Mouse (Mus musculus): ENCODE measurements around the gene Rbm38. TPM values are rescaled to one million over a fixed set of nuclear protein-coding genes. Genes with fewer than 3 reads are reported as not detected.
A peak's percentile ranks its signal among the peaks of the same experiment; 100 is the strongest.

Gene Rbm38
- total RNA-seq, 1 experiment from 2014 or later: 81.3 TPM

DNA sequence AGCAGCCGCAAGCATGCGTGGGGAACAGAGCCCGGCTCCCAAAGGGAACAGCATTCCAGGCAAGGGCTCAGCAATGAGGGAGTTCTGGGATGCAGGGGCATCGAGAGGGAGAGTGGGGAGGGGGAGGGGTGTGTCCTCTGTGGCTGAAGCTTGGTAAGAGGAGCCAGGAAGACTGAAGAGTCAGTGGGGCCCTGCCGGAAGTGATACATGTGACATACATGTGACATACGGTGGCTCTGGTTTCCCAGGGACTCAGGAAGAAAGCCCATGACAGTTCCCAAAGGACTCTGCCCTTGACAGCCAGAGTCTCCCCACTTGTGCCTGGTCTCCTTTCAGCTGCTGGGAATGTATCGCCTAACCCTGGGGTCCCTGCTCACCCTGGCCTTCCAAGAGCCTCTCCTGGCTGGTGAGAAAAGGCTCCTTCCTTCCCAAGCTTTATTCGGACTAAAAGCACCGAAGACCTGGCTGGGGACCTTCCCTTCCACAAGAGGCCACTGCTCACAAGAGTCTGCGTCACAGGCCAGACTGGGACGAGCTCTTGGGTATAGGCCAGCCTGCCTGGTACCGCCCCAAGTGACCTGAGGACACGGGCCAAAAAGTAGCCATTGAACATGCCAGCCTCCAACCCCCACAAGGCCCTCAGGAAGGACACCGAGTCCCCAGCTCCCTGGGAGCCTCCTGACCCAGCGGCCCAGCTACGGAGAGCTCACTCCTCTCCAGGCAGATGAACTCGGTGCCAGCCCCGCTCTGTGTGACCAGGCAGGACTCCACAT lies 24.1 kb downstream of the Rbm38 start:
- no peak for ATAC-seq (replicated peaks in 1 of 2; ENCODE audit: insufficient read depth in 1 of 2, low FRiP score in 2 of 2, low TSS enrichment in 1 of 2, low read depth in 1 of 2, poor library complexity in 2 of 2, severe bottlenecking in 2 of 2)

- ATAC-seq (replicated peaks in 1 of 2; ENCODE audit: insufficient read depth in 1 of 2, low FRiP score in 2 of 2, low TSS enrichment in 1 of 2, low read depth in 1 of 2, poor library complexity in 2 of 2, severe bottlenecking in 2 of 2): peak; percentile 85 to 86
These were observed 26.4 kb downstream of the Rbm38 start for GRCm38 (mm10) chr2:173046582-173047297.

DNA sequence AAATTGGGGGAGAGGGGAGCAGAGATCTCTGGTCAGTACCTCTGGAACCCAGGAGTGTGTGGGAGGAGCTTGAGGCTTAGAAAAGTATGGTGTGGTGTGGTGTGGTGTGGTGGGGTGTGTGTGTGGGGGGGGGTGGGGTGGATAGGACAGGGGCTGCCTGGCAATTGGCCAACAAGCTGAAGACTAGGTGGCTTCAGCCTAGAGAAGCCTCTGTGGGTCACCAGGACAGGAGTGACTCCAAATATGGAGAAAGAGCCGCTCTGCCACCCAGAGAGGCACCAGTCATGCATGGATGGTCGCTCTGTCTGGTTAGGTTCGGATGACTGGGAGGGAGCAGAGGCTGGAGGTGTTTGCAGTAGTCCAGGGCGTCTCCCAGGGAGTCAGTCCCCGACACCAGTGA lies 27.2 kb downstream of the Rbm38 start:
- no peak for ATAC-seq (replicated peaks in 1 of 2; ENCODE audit: insufficient read depth in 1 of 2, low FRiP score in 2 of 2, low TSS enrichment in 1 of 2, low read depth in 1 of 2, poor library complexity in 2 of 2, severe bottlenecking in 2 of 2)

DNA sequence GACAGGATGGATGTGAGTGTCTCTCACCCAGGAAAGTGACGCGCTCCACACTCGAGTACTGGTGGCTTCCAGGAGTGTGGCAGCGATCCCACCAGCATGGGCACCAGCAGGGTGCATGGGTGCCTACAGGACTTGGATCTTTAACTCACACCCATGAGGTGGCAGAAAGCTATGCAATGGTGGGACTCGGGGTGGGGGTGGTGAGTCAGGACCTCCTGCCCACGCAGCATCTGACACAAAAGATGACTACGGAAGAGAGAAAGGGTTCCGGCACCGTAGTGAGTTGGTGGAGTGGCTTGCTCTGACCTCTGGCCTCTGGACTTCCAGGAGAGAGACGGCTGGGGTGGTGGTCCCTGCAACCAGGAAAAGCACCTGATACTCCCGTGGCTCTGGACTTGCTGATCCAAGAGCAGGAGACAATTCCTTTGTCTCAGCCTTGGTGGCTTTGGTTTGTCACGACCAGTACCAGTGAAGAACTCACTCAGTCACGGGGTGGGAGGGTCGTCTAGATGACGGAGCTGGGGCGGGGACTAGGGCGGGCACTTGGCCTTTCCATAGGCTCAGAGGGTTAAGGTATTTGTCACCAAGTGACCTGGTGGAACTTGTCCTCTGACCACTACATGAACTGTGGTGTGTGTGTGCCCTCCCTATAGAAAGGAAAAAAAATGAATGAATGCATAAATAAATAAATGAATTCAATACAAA lies 27.9 kb downstream of the Rbm38 start:
- no peak for ATAC-seq (replicated peaks in 1 of 2; ENCODE audit: insufficient read depth in 1 of 2, low FRiP score in 2 of 2, low TSS enrichment in 1 of 2, low read depth in 1 of 2, poor library complexity in 2 of 2, severe bottlenecking in 2 of 2)

DNA sequence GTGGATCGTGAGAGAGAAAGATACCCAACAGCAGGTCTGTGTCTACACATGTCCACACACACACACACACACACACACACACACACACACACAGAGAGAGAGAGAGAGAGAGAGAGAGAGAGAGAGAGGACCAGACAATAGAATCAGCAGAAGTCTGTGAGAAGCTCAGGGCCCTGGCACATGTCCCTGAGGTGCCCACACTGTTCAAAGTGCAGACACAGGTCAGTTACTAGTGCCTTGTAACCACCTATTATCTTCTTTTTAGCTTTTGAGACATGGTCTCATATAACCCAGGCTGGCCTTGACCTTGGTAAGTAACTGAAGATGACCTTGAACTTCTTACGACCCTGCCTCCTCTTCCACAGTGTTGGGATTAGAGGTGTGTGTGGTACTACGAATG lies 28.9 kb downstream of the Rbm38 start:
- no peak for ATAC-seq (replicated peaks in 1 of 2; ENCODE audit: insufficient read depth in 1 of 2, low FRiP score in 2 of 2, low TSS enrichment in 1 of 2, low read depth in 1 of 2, poor library complexity in 2 of 2, severe bottlenecking in 2 of 2)

GRCm38 (mm10) chr2:173049817-173050216 lies 29.5 kb downstream of the Rbm38 start:
- no peak for ATAC-seq (replicated peaks in 1 of 2; ENCODE audit: insufficient read depth in 1 of 2, low FRiP score in 2 of 2, low TSS enrichment in 1 of 2, low read depth in 1 of 2, poor library complexity in 2 of 2, severe bottlenecking in 2 of 2)

DNA sequence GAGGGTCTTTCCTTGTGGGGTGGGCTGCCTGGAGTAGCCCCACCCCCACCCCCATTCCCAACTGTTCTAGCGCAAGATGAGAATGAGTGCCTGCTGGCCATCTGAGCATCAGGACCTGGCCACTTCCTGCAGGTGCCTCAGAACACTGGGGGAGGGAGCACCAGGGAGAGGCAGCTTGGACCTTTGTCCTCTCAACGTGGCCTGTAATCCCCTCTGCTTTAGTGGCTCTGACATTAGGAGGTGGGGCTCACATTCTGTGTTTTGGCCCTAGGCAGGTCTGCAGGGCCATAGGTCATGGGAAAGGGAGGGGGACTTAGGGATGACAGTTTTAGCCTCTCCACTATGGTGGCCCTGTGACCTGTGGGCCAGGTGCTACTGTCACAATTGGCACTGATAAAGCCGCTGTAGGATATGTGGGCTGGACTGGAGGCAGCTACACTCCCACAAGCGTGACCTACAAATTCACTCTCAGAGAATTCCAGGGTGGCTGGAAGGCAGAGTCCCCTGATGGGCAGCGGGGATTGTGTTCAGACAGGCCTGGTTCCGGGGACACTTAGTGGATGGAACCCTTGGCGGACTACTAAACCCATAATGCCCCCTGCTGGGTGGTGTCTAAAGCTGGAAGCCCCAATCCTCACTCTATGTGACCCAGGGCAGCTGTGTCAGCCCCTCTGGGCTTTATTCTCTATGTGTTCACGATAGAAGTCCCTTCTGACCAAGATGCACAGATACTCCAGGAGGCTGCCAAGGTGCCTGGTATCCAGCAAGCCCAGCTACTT lies 30.5 kb downstream of the Rbm38 start:
- no peak for ATAC-seq (replicated peaks in 1 of 2; ENCODE audit: insufficient read depth in 1 of 2, low FRiP score in 2 of 2, low TSS enrichment in 1 of 2, low read depth in 1 of 2, poor library complexity in 2 of 2, severe bottlenecking in 2 of 2)

DNA sequence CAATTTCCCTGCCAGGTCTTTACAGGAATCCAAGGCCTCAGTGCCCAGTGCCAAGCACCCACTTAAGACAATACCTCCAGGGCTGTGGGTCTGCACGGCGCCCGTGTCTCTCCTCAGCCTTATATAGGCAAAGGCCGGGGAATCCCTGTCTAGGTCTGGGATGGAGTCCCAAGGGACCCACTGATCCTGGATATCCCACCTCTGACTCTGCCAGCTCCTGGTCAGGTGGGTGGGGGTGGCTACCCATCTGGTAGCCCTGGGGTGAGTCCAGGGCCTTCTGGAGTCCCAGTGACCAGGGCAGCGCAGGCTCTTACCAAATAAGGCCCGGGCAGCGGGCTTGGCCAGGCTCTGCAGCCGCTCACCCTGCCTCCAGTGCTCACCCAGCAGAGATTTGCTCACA lies 32.6 kb downstream of the Rbm38 start:
- no peak for ATAC-seq (replicated peaks in 1 of 2; ENCODE audit: insufficient read depth in 1 of 2, low FRiP score in 2 of 2, low TSS enrichment in 1 of 2, low read depth in 1 of 2, poor library complexity in 2 of 2, severe bottlenecking in 2 of 2)

DNA sequence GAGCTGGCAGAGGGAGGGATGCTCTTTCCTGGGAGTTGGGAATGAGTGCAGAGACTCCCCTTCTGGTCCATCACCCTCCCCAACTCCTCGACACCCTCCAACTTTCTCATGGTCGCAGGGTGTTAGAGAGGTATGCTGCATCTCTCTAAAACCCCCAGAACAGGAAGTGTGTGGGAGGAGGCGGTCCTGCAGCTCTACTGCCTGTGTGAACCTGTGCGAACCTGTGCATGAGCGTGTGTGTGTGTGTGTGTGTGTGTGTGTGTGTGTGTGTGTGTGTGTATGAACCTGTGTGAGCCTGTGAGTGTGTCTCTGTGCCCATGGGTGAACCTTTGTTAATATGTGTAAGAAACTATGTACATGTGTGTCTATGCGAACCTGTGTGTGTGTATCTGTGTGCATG lies 33.5 kb downstream of the Rbm38 start:
- ATAC-seq (replicated peaks in 1 of 2; ENCODE audit: insufficient read depth in 1 of 2, low FRiP score in 2 of 2, low TSS enrichment in 1 of 2, low read depth in 1 of 2, poor library complexity in 2 of 2, severe bottlenecking in 2 of 2): peak; percentile 26 to 46; a peak in 2 of 4 replicates

DNA sequence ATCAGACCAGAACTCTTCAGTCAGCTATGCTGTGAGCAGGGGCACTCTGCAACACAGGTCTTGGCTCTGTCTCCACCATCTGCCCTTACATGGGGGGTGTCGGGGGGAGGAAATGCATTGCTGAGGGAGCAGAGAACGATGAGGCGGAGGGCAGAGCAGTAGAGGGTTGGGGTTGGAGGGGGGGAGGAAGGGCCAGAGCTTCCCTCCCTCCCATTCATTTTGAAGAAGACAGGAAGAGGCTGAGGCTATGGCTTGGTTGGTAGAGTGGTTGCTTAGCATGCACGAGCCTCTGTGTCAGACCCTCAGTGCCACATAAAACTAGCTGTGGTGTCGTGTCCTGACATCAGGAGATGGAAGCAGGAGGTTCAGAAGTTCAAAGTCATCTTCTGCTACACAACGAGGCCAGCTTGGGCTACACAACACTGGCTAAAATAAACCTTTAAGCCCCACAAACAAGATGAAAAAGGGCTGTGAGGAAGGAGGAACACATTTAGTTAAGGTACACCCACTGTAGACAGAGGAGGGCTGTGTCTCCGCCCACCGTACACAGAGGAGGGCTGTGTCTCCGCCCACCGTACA lies 36.1 kb downstream of the Rbm38 start:
- no peak; a peak in 2 of 4 replicates for ATAC-seq (replicated peaks in 1 of 2; ENCODE audit: insufficient read depth in 1 of 2, low FRiP score in 2 of 2, low TSS enrichment in 1 of 2, low read depth in 1 of 2, poor library complexity in 2 of 2, severe bottlenecking in 2 of 2)

DNA sequence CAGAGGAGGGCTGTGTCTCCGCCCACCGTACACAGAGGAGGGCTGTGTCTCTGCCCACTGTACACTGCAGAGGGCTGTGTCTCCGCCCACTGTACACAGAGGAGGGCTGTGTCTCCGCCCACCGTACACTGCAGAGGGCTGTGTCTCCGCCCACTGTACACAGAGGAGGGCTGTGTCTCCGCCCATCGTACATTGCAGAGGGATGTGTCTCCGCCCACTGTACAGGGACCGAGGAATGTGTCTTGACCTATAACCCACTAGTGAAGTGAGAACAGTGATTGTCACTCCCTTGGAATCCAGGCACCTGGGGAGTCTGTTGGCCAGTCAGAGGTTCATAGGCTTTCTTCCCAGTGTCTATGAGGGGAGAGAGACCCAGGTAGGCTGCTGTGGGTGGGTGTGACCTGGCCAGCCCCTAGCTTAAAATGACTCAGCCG lies 36.6 kb downstream of the Rbm38 start:
- peak; percentile 44 to 67; a peak in 3 of 4 replicates for ATAC-seq (replicated peaks in 1 of 2; ENCODE audit: insufficient read depth in 1 of 2, low FRiP score in 2 of 2, low TSS enrichment in 1 of 2, low read depth in 1 of 2, poor library complexity in 2 of 2, severe bottlenecking in 2 of 2)

DNA sequence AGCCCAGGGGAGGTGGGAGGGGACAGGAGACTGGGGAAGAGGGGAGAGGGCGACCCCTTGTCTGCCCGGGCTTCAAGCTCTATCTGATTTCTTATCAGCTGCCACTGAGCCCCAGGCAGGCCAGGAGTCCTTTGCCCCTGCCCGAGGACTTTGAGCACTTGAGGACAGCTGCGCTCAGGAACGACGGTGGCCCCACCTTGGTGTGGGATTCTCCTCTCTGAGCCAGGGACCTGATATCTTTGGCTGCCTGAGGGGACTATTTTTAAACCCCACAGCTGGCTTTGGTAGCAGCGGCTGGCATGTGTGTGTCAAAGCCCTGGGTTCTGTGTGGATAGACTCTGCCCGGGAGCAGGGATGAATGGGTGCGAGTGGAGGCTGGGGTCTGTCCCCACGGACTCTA lies 37.3 kb downstream of the Rbm38 start:
- no peak for ATAC-seq (replicated peaks in 1 of 2; ENCODE audit: insufficient read depth in 1 of 2, low FRiP score in 2 of 2, low TSS enrichment in 1 of 2, low read depth in 1 of 2, poor library complexity in 2 of 2, severe bottlenecking in 2 of 2)

DNA sequence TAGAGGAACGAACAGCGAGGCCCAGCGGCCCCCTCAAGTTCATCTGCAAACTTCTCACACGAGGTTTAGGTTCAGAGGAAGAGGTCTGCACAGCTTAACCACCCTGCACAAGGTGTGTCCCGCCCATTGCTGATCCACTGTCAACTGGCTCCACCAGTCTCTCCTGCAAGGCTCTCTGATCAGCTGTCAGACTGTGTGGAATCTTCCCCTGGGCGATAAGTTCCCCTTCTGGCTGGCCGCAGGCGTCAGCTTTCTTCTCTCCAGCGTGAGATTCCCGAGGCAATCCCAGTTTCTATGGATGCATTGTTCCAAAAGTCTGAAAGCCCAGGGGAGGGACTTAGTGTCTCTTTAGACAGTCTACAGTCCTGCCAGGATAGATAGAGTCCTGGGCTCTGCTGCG lies 38.0 kb downstream of the Rbm38 start:
- no peak for ATAC-seq (replicated peaks in 1 of 2; ENCODE audit: insufficient read depth in 1 of 2, low FRiP score in 2 of 2, low TSS enrichment in 1 of 2, low read depth in 1 of 2, poor library complexity in 2 of 2, severe bottlenecking in 2 of 2)

- no peak for ATAC-seq (replicated peaks in 1 of 2; ENCODE audit: insufficient read depth in 1 of 2, low FRiP score in 2 of 2, low TSS enrichment in 1 of 2, low read depth in 1 of 2, poor library complexity in 2 of 2, severe bottlenecking in 2 of 2)
These were observed 40.2 kb downstream of the Rbm38 start for GRCm38 (mm10) chr2:173060450-173060849.

- ATAC-seq (replicated peaks in 1 of 2; ENCODE audit: insufficient read depth in 1 of 2, low FRiP score in 2 of 2, low TSS enrichment in 1 of 2, low read depth in 1 of 2, poor library complexity in 2 of 2, severe bottlenecking in 2 of 2): peak; percentile 90 to 97
These were observed 41.4 kb downstream of the Rbm38 start for GRCm38 (mm10) chr2:173061443-173062351.

GRCm38 (mm10) chr2:173063219-173063618 lies 42.9 kb downstream of the Rbm38 start:
- no peak for ATAC-seq (replicated peaks in 1 of 2; ENCODE audit: insufficient read depth in 1 of 2, low FRiP score in 2 of 2, low TSS enrichment in 1 of 2, low read depth in 1 of 2, poor library complexity in 2 of 2, severe bottlenecking in 2 of 2)
